Mouse (Mus musculus): ENCODE measurements around the gene Olfr738. TPM values are rescaled to one million over a fixed set of nuclear protein-coding genes. Genes with fewer than 3 reads are reported as not detected.

Gene Olfr738
- polyA plus RNA-seq (2012; ENCODE audit: low replicate concordance): not detected in 2 replicates

GRCm38 (mm10) chr14:50407268-50407667, at the start of gene Olfr738:
Gene Olfr738 (plus strand): TSS chr14:50407568.

GRCm38 (mm10) chr14:50357593-50357992, 49.8 kb upstream of the Olfr738 start, which contains the start of gene Tlr11:
Gene Tlr11 (plus strand): TSS chr14:50357914.

GRCm38 (mm10) chr14:50380863-50381262, 26.5 kb upstream of the Olfr738 start, which contains the start of gene Olfr736:
Gene Olfr736 (plus strand): TSS chr14:50381163.

GRCm38 (mm10) chr14:50418326-50418725, 11.0 kb downstream of the Olfr738 start, which contains the start of gene Olfr739:
Gene Olfr739 (plus strand): TSS chr14:50418626.

GRCm38 (mm10) chr14:50445245-50445644, 37.9 kb downstream of the Olfr738 start, which contains the start of gene Olfr740:
Gene Olfr740 (plus strand): TSS chr14:50445545.

Other genes with a start within 250 kb of the Olfr738 start
- gene Olfr730, start 219.4 kb upstream of the Olfr738 start, polyA plus RNA-seq (2012; ENCODE audit: low replicate concordance): not detected in 2 replicates
- gene Olfr731, start 165.7 kb upstream of the Olfr738 start, polyA plus RNA-seq (2012; ENCODE audit: low replicate concordance): 0.05 TPM in 1 of 2 replicates, not detected in the other
- not detected in 2 replicates for gene Olfr732, start 123.4 kb upstream of the Olfr738 start, polyA plus RNA-seq (2012; ENCODE audit: low replicate concordance)
- not detected in 2 replicates for gene Olfr733, start 106.0 kb upstream of the Olfr738 start, polyA plus RNA-seq (2012; ENCODE audit: low replicate concordance)
- not detected in 2 replicates for gene Olfr734, start 80.8 kb upstream of the Olfr738 start, polyA plus RNA-seq (2012; ENCODE audit: low replicate concordance)
- not detected in 2 replicates for gene Olfr735, start 58.7 kb upstream of the Olfr738 start, polyA plus RNA-seq (2012; ENCODE audit: low replicate concordance)
- gene Tlr11, start 49.7 kb upstream of the Olfr738 start, polyA plus RNA-seq (2012; ENCODE audit: low replicate concordance): 0.12 and 0.17 TPM in 2 replicates
- not detected in 2 replicates for gene Olfr736, start 26.4 kb upstream of the Olfr738 start, polyA plus RNA-seq (2012; ENCODE audit: low replicate concordance)
- not detected in 2 replicates for gene Olfr739, start 11.1 kb downstream of the Olfr738 start, polyA plus RNA-seq (2012; ENCODE audit: low replicate concordance)
- gene Olfr740, start 38.0 kb downstream of the Olfr738 start, polyA plus RNA-seq (2012; ENCODE audit: low replicate concordance): not detected in 2 replicates
- not detected in 2 replicates for gene Olfr741, start 65.2 kb downstream of the Olfr738 start, polyA plus RNA-seq (2012; ENCODE audit: low replicate concordance)
- gene Olfr742, start 96.0 kb downstream of the Olfr738 start, polyA plus RNA-seq (2012; ENCODE audit: low replicate concordance): not detected in 2 replicates
- not detected in 2 replicates for gene Olfr743, start 114.3 kb downstream of the Olfr738 start, polyA plus RNA-seq (2012; ENCODE audit: low replicate concordance)
- not detected in 2 replicates for gene Olfr744, start 207.3 kb downstream of the Olfr738 start, polyA plus RNA-seq (2012; ENCODE audit: low replicate concordance)
- not detected in 2 replicates for gene Olfr745, start 231.8 kb downstream of the Olfr738 start, polyA plus RNA-seq (2012; ENCODE audit: low replicate concordance)
- gene Olfr746, start 239.5 kb downstream of the Olfr738 start, polyA plus RNA-seq (2012; ENCODE audit: low replicate concordance): not detected in 2 replicates